Mouse (Mus musculus) mesoderm, embryonic 11.5 days (tissue): Measurements from ENCODE around the gene Hand1.

Experiments
- DNase-seq: peaks from one replicate; pipeline ENCODE4 v3.0.0-alpha.2; 2012; ENCODE audit warnings: low read depth, low spot score

Hand1 gene

GRCm38 (mm10) chr11:57801766-57802510 lies 30.7 kb downstream of the Hand1 start:
- peak; percentile 45 for DNase-seq

- peak; percentile 95 for DNase-seq
These were observed 31.4 kb downstream of the Hand1 start, which contains the start of gene Sap30l for GRCm38 (mm10) chr11:57800971-57801765. Sap30l (plus strand) TSS chr11:57801637.

- DNase-seq: no peak
These were observed 32.2 kb downstream of the Hand1 start for GRCm38 (mm10) chr11:57800266-57800951.

- DNase-seq: no peak
These were observed 33.2 kb downstream of the Hand1 start for GRCm38 (mm10) chr11:57799456-57799855.

GRCm38 (mm10) chr11:57797828-57798227 lies 34.8 kb downstream of the Hand1 start:
- no peak for DNase-seq

- DNase-seq: no peak
These were observed 37.5 kb downstream of the Hand1 start for GRCm38 (mm10) chr11:57795086-57795485.

- DNase-seq: peak; percentile 23
These were observed 41.6 kb downstream of the Hand1 start for GRCm38 (mm10) chr11:57790866-57791535.

GRCm38 (mm10) chr11:57787913-57788312 lies 44.7 kb downstream of the Hand1 start:
- DNase-seq: peak; percentile 29

GRCm38 (mm10) chr11:57786616-57787418 lies 45.8 kb downstream of the Hand1 start:
- DNase-seq: peak; percentile 60

GRCm38 (mm10) chr11:57779824-57780223 lies 52.8 kb downstream of the Hand1 start:
- DNase-seq: peak; percentile 25
